Mouse (Mus musculus): ENCODE measurements around the gene Dgkz.

The Dgkz gene

DNA sequence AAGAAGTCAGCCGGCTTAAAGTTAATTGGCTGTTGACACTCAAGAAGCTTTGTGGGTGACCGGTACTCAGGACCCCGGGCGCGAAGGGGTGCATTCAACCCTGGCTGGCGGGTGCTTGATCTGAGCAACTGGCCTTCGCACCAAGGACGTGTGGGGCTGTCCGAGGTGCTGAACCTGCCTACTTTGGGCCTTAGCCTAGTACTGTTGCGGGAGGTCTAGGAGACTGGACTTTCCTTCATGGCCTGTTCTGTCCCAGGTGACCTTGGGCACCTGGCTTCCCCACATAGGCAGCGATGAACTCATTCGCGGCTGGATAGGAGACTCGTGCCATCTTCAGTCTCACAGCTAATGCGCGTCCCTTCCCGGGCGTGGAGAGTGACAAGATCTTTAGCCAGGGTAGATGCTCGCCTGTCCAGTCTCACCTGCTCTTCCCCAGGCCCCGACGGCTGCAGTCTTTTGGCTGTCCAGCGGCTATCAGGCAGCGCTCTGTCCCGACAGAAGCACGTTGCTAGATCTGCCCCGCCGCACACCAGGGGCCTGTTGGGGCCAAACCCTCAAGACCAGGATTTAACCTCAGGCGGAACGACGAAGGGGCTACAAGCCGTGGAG is 54.4 kb downstream of the Dgkz start:
- DNase-seq (ENCODE audit: low spot score in 2 of 2): peak in 1 of 2 experiments; percentile 30

DNA sequence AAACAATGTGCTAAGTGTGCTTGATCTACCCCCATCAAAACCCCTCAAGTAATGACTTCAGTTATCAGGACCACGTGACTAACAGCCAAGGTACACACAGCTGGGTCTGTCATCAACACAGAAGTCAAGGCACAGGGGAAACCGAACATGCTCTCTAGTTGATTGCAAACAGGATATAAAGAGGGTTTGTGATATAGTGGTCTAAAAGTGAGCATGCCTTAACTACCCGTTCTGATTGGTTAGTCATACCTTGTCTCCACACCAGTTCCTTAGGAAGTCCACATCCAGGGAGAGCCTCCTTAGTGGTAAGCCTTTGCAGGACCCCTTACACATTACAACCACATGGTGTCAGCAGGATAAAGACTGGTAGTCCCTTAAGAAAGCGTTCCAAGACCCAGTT is 55.5 kb downstream of the Dgkz start:
- DNase-seq (ENCODE audit: low spot score in 2 of 2): no peak

DNA sequence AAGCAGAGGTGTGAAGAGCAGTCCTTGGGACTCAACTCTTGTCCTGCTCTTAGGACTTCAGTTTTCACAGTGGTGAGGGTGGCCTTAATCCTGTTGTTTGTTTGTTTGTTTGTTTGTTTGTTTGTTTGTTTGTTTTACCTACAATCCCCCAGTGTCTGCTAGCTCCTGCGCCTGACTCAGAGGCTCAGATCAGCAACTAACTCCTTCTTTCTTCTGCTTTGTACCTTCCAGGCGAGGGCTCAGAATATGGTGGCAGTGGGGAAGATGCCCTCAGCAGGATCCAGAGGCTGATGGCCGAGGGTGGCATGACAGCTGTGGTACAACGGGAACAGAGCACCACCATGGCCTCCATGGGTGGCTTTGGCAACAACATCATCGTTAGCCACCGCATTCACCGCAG is 58.6 kb downstream of the Dgkz start:
- no peak for DNase-seq (ENCODE audit: low spot score in 2 of 2)

DNA sequence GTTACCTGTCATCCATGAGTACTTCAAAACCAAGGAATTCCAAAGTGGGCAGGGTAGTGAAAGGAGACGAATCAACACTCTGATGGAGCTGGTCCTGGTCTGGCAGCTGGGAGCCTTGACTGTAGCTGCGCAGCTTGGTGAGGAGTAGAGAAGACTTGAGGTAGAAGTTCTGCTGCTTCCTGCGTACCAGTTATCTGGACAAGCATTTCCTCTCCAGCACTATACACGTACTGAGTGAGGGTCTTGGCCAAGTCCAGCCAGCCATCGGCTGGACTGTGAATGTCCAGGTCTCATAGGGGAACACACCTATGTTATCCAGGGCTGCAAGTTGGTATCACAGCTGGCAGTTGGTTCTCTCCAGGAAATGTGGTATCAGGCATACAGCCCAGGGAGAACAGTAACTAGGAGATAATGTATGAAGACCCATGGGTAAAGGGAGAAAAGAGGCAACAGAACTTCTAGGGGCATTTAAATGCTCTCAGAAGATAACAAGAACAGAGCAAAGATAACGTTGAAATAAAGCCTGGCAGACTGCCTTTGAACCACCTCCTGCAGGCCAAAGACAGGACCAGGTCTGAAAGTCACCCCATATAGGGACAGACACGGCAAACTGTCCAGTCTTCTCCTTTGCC is 59.2 kb downstream of the Dgkz start:
- no peak for DNase-seq (ENCODE audit: low spot score in 2 of 2)

DNA sequence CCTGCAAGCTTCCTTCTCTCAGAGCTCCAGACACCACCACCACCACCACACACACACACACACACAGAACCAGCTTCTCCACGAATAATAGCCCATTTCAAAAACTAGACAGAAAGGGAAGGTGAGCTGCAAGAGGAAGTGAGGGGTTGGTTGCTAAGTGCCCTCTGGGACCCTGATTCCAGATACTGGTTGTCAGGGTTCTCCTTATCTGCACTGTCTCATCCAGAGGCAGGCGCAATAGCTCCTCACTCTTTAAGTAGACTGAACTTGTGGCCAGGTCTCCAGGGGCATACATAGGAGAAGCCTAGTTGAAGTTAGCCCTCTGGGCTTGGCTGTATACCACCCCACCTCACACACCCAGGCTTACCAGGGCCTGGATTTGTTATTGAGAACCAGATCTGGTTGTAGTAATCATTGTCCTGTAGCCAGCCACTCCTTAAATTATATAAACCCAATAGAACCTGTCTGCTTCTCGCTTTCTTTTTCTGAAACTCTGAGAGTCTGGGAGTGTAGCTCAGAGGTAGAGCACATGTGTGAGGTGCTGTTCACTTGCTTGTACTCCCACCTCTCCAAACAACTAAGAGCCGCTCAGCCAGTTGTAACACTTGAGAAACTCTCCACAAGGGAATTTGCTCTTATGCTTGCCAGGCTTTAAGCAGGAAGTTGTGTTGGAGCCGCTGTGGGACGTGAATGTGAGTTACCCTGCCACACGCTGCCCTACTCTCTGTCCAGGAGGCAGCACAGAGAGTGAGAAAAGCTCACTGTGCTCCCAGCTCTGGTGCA is 62.1 kb downstream of the Dgkz start:
- DNase-seq (ENCODE audit: low spot score in 2 of 2): no peak

DNA sequence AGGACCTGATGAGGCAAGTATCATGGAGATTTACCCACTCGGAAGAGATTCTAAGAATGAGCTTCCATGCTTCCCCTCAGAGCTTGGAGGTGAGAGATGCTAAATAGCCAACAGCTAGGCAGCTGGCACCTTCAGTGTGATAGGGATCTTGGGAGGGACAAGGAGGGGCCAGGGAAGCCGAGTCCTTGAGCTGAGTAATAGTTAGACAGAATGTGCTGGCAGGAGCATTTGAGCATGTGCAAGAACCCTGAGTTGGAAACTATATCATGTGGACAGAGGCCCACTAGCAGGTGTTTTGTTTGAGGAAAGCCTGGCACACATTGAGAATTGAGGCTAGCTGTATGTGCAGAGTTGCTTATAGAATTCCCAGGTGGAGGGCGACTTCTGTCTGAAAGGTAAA is 63.0 kb downstream of the Dgkz start:
- DNase-seq (ENCODE audit: low spot score in 2 of 2): no peak

DNA sequence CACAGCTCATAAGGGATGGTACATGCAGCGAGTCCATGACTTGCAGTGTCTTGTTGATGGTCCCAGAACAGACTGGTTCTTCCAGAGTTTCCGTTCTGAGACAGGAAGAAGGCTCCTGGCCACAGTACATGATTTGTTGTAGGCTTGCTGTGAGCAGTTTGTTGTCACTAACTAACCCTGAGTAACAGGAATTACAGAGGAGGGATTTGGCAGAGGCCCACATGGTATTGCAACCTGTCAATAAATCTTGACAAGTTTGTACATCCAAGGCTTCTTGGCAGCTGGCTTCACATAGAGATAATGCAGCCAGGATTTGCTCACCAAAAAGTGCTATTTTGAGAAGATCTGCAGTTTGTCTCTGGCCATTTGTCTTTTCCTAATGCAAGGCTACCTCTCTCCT is 69.5 kb downstream of the Dgkz start:
- no peak for DNase-seq (ENCODE audit: low spot score in 2 of 2)

DNA sequence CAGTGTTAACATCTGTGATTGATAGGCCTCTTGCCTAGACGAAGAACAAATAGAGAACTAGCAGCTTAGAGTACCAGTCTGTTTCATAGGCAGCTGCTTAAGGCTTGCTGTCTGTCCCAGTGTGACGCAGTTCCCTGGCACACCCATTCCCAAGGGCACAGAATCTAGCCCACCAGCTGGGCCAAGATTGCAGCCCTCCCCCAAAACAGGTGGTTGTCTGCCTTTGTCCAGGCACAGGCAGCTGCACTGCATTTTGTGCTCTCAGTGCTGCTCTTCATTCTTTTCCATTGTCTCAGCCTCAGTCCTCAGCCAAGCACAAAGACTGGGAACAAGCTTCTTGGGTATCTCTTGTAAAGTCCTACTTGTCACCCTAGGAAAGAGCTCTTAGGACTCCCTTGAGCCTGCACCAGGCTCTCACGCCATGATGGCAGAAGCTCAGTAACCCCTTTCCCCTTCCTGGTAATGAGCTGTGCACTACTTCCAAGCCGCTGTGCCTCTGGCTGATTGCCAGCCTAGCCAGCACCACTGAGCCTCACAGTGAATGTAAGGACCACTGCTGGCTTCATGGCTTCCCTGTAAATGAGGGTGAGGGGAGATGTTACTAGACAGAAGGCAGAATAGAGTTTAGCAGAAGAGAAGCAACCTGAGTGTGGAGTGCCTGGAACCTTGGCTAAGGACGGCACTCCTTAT is 70.9 kb downstream of the Dgkz start:
- no peak for DNase-seq (ENCODE audit: low spot score in 2 of 2)

DNA sequence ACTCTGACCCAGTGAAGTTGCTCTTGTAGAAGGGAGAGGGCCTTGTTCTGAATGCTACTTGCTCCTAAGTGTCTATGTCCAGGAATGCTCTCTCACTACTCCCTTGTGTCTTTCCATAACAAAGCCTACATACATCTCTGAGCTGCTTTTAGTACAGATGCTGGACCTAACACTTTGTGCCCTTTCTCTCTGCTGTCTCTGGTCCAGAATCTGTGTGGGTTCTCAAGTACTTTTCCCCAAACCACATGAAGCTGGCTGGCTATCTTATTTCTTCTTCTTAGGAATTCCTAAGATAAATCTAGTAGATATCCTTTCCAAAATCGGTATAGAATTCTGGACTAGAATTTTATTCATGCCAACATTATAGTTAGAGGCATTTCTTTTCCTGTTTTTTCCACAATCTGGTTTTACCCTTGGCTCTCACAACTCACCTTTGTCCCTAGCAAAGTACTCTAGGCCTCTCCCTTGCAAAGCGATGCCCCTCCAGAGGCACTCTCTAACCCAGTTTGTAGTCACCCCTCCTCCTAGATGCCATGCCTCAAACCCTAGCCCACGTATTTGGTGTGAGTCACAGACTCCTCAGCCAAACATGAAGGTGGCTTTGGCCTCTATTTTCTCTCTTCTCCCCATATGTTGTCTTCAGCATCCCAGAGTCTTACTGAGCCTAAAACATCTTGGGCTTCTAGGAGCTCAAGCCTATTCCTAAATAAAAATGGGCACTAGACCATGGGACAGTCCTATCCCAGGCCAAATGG is 72.3 kb downstream of the Dgkz start:
- no peak for DNase-seq (ENCODE audit: low spot score in 2 of 2)

DNA sequence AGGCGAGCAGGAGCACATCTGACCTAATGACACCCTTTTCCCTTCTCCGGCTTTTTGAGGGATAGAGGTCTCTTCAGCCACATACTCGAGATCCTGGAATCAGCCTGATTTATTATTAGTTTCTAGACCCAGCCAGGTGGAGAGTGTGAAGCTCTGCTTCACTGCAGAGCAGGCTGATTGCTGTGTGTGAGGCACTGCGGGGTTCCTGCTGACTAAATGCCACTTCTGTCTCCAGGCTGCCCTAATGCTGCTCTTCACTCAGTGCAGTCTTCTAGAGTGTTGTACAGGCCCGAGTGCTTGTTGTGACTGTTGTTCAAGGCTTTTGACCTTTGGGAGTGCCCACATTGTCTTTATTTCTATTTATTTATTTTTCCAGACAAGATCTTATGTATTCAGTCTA is 73.3 kb downstream of the Dgkz start:
- no peak for DNase-seq (ENCODE audit: low spot score in 2 of 2)

DNA sequence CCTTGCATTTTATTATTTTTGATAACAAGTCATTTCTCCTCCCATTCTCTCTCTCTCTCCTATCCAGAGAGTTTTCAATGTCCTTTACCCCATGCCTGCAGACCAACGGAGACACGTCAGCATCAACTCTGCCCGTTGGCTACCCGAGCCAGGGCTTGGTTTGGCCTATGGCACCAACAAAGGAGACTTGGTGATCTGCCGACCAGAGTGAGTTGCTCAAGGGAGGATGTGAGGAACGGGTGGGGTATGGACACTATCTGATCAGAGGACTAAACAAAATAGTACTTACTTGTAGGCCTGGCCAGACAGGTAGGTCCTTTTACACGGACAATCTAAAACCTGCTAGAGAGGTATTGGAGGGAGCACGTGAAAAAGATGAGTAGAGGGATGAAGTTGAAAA is 75.2 kb downstream of the Dgkz start:
- DNase-seq (ENCODE audit: low spot score in 2 of 2): no peak

DNA sequence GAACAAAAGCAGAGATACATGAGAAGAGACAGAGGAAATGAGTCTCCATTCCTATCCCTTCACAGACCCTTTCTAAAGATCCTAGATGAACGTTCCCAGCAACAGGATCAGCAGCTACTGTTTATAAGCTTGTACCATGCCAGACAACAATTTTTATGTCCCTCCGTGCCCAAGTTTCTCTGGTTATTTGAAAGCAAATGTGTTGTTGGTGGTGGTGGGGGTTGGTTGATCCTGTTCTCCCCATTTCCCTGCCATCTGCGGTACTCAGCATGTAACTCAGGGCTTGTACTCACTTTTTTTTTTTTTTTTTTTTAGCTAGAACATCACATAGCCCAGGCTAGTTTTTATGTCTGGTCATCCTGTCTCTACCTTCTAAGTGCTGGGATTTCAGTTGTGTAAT is 76.5 kb downstream of the Dgkz start:
- no peak for DNase-seq (ENCODE audit: low spot score in 2 of 2)

DNA sequence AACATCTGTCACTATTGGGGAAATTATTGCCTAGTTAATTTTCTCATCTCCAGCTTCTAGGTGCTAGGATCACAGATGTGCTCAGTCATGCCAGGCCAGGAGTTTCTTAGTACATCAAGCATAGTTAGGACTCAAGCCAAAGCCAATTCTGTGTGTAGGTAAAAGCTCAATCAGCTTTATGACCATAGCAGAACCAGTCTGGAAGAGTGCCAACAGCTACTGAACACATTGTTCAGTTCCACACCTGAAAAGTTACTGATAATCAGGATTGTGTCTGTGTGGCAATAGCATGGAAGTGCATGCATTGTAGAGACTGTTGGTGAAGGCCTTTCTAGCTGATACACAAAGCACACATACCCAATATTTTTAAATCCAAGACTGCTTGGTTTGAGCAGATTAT is 77.7 kb downstream of the Dgkz start:
- DNase-seq (ENCODE audit: low spot score in 2 of 2): no peak

DNA sequence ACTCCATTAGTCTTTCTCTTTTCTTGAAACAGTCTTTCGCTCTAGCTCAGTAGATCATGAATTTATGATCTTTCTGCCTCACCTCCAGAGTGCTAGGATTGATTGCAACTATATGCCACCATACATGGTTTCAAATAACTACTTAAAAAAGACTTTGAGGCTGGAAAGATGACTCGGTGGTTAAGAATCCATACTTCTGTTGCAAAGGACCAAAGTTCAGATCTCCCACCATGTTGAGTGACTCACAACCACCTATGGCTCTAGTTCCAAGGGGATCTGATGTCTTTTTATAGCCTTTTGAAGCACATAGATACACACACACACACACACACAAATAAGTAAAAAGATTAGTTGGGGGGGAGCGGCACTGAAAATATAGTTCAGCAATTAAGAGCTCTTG is 80.3 kb downstream of the Dgkz start:
- no peak for DNase-seq (ENCODE audit: low spot score in 2 of 2)

DNA sequence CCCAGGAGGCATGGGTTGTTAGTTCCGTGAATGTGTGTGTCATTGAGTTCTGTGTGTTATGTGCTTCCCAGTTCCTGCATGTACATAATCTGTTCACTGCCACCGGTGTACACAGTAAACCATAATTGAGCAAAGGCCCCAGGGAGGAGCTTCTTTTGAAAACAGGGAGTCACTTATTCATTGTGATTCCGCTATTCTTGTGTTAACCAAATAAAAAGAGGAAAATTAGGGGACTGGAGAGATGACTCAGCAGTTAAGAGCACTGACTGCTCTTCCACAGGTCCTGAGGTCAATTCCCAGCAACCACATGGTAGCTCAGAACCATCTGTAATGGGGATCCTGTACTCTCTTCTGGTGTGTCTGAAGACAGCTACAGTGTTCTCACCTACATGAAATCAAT is 80.9 kb downstream of the Dgkz start:
- DNase-seq (ENCODE audit: low spot score in 2 of 2): no peak

DNA sequence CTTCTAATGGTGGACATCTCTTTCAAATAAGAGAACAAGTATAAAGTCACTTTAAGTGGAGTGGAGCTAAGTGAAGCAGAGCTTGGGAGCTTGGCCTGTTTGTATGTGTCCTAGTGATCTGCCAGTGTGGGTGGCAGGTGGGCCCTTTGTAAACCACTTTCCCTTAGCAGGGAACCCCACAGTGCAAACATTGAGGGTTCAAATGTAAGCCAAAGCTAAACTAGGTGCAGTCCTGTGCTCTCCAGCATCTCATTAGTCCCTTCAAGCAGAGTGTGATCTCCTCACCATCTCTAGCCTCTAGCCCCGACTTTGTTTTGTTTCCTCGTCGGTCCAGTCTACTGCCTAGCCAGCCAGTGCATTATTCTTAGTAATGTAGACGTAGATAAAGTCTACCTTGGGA is 91.0 kb downstream of the Dgkz start:
- DNase-seq (ENCODE audit: low spot score in 2 of 2): no peak

DNA sequence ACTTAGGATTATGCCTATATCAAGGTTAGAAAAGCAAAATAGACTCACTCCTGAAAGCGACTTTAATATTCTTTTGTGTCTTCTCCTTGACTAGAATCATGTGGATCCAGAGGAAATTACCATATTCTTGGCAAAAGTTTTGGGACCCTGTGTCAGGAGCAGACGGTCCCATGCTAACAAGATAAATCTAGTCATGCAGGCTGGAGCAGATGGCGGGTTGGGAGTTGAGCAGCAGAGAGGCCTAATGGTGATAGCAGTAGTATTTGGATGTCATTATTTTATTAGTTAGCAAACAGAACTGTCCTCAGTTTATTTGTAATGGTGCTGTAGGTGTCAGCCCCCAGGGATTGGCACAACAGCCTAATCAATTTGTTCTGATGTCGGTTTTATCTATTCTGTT is 91.7 kb downstream of the Dgkz start:
- DNase-seq (ENCODE audit: low spot score in 2 of 2): no peak
